Mouse (Mus musculus) macrophage (primary cell): ENCODE results near the gene Cacna1i. TPM values are rescaled to one million over a fixed set of nuclear protein-coding genes. Genes with fewer than 3 reads are reported as not detected.

Source experiments
- H3K27ac ChIP-seq: fragments of 350-480 bp; formaldehyde crosslinking; 2 replicates; pipeline ENCODE4 v1.9.0; 2021
- H3K36me3 ChIP-seq: fragments of 350-480 bp; formaldehyde crosslinking; 2 replicates; pipeline ENCODE4 v1.9.0; 2021; ENCODE audit errors: inconsistent target
- H3K4me3 ChIP-seq: fragments of 350-480 bp; formaldehyde crosslinking; 2 replicates; pipeline ENCODE4 v1.9.0; 2021; ENCODE audit errors: inconsistent target
- H3K79me2 ChIP-seq: fragments of 350-480 bp; formaldehyde crosslinking; 2 replicates; pipeline ENCODE4 v1.9.0; 2021; ENCODE audit errors: inconsistent target
- WGBS: methylation state at CpG from one replicate; pipeline ENCODE4 v1.1.7; 2026; ENCODE audit warnings: inconsistent platforms; ENCODE audit not compliant: missing documents; 5-methylcytosine and 5-hydroxymethylcytosine counted together
- polyA plus RNA-seq: library from polyadenylated mRNA; stranded (reverse); fragments of 250-400 nt; gene quantifications from 3 replicates; pipeline ENCODE4 v1.2.4, GENCODE M21; 2018; ENCODE audit warnings: inconsistent platforms
- total RNA-seq, 78 experiments: library from RNA; depleted of rRNA; stranded (reverse); fragments of 250-400 nt; gene quantifications; 1 replicate in 9 of 78; 2 replicates in 24 of 78; 3 replicates in 43 of 78; 4 replicates in 2 of 78; pipeline ENCODE4 v1.2.4; 2018; ENCODE audit warnings: inconsistent platforms in 56 of 78

The Cacna1i gene
- not detected for total RNA-seq (2018; cell fraction: chromatin; rRNA removed)
- not detected for total RNA-seq (2018; cell fraction: cytosol; rRNA removed)
- total RNA-seq (2018; cell fraction: nucleus; rRNA removed): not detected
- polyA plus RNA-seq: not detected in 3 replicates

GRCm38 (mm10) chr15:80286851-80287415, at the start of gene Cacna1i:
TSS of gene Cacna1i (plus strand) at chr15:80287238.
- Histone ChIP-seq H3K36me3 (no peaks in the 10 kb centered on the region), H3K4me3 (no peak within 1 kb of the TSS), H3K27ac (no peak within 1 kb of the TSS), H3K79me2 (no peaks in the 10 kb centered on the region)
- WGBS: 2% methylated on average over 49 of the region's 50 CpGs

- Histone ChIP-seq H3K4me3 (no peak overlapping the region), H3K36me3 (peaks cover 80% of the 10 kb centered on the region), H3K79me2 (peaks cover 27% of the 10 kb centered on the region), H3K27ac (no peak overlapping the region)
- WGBS: 97% methylated on average over 10 of the region's 12 CpGs
Observed at GRCm38 (mm10) chr15:80248135-80248534, 38.9 kb upstream of the Cacna1i start.

- peaks cover 77% of the 10 kb centered on the region for H3K36me3 ChIP-seq
Observed at GRCm38 (mm10) chr15:80248596-80248995, 38.4 kb upstream of the Cacna1i start.

GRCm38 (mm10) chr15:80249672-80250071, 37.4 kb upstream of the Cacna1i start:
- peaks cover 71% of the 10 kb centered on the region for H3K36me3 ChIP-seq
- over 99% methylated on average over 10 of the region's 10 CpGs for WGBS

More at GRCm38 (mm10) chr15:80248596-80248995, 38.4 kb upstream of the Cacna1i start:
- Histone ChIP-seq H3K4me3 (no peak overlapping the region), H3K79me2 (peaks cover 23% of the 10 kb centered on the region; the same call in 1 of the 2 replicates), H3K27ac (no peak overlapping the region)
- WGBS: 93% methylated on average over 1 of the region's 1 CpGs

GRCm38 (mm10) chr15:80250586-80250985, 36.5 kb upstream of the Cacna1i start:
- WGBS: 98% methylated on average over 6 of the region's 6 CpGs
- H3K36me3 ChIP-seq: peaks cover 65% of the 10 kb centered on the region
- no peak overlapping the region for H3K27ac ChIP-seq
- H3K4me3 ChIP-seq: no peak overlapping the region
- peaks cover 6% of the 10 kb centered on the region; the same call in 1 of the 2 replicates for H3K79me2 ChIP-seq

More at GRCm38 (mm10) chr15:80249672-80250071, 37.4 kb upstream of the Cacna1i start:
- Histone ChIP-seq H3K4me3 (no peak overlapping the region), H3K27ac (no peak overlapping the region), H3K79me2 (peaks cover 12% of the 10 kb centered on the region; the same call in 1 of the 2 replicates)

- Histone ChIP-seq H3K79me2 (peaks cover 15% of the 10 kb centered on the region), H3K4me3 (no peak overlapping the region), H3K27ac (0 out of 2 replicates have a peak overlapping the region, but pooled peaks have one; percentile 99), H3K36me3 (peaks cover 54% of the 10 kb centered on the region)
- WGBS: 85% methylated on average over 2 of the region's 2 CpGs
Observed at GRCm38 (mm10) chr15:80253530-80253929, 33.5 kb upstream of the Cacna1i start.

- H3K4me3 ChIP-seq: peak overlapping the region; percentile 96
- 75% methylated on average over 6 of the region's 6 CpGs for WGBS
- H3K27ac ChIP-seq: peak overlapping the region; percentile 99
- H3K79me2 ChIP-seq: peaks cover 15% of the 10 kb centered on the region
- peaks cover 47% of the 10 kb centered on the region for H3K36me3 ChIP-seq
Observed at GRCm38 (mm10) chr15:80254207-80254606, 32.8 kb upstream of the Cacna1i start.

- Histone ChIP-seq H3K4me3 (peak within 1 kb of the TSS; percentile 96), H3K79me2 (peaks cover 15% of the 10 kb centered on the region), H3K27ac (peak within 1 kb of the TSS; percentile 99), H3K36me3 (peaks cover 39% of the 10 kb centered on the region)
- WGBS: under 1% methylated on average over 58 of the region's 62 CpGs
Observed at GRCm38 (mm10) chr15:80254847-80255645, 32.0 kb upstream of the Cacna1i start, which contains the start of gene Atf4. TSS of gene Atf4 (plus strand) at chr15:80255184.

- WGBS: under 1% methylated on average over 51 of the region's 51 CpGs
- Histone ChIP-seq H3K4me3 (peak overlapping the region; percentile 96), H3K79me2 (peaks cover 15% of the 10 kb centered on the region), H3K36me3 (peaks cover 33% of the 10 kb centered on the region), H3K27ac (peak overlapping the region; percentile 99)
Observed at GRCm38 (mm10) chr15:80255646-80256121, 31.4 kb upstream of the Cacna1i start.

- peaks cover 15% of the 10 kb centered on the region for H3K79me2 ChIP-seq
- H3K4me3 ChIP-seq: peak overlapping the region; percentile 96
- peaks cover 27% of the 10 kb centered on the region for H3K36me3 ChIP-seq
- 7% methylated on average over 16 of the region's 16 CpGs for WGBS
- H3K27ac ChIP-seq: peak overlapping the region; percentile 99
Observed at GRCm38 (mm10) chr15:80256242-80256641, 30.8 kb upstream of the Cacna1i start.

- peaks cover 21% of the 10 kb centered on the region; the same call in 1 of the 2 replicates for H3K36me3 ChIP-seq
Observed at GRCm38 (mm10) chr15:80256656-80257601, 30.1 kb upstream of the Cacna1i start.

GRCm38 (mm10) chr15:80257602-80258239, 29.3 kb upstream of the Cacna1i start:
- Histone ChIP-seq H3K36me3 (peaks cover 17% of the 10 kb centered on the region; the same call in 1 of the 2 replicates), H3K4me3 (no peak overlapping the region), H3K79me2 (peaks cover 28% of the 10 kb centered on the region), H3K27ac (no peak overlapping the region)
- 67% methylated on average over 4 of the region's 4 CpGs for WGBS

More at GRCm38 (mm10) chr15:80256656-80257601, 30.1 kb upstream of the Cacna1i start:
- H3K79me2 ChIP-seq: peaks cover 20% of the 10 kb centered on the region
- peak overlapping the region; percentile 96 for H3K4me3 ChIP-seq
- H3K27ac ChIP-seq: peak overlapping the region; percentile 99
- 66% methylated on average over 12 of the region's 12 CpGs for WGBS
